Mouse (Mus musculus): ENCODE measurements at regions not wholly inside any gene's neighbourhood (a gene's known extent, or its start where the extent isn't known, plus 50 kb on each side); places are given as distances from the start of the nearest gene placed in this dataset.
"Not testable (repeated sequence)": the region's sequence is repeated elsewhere in the genome, so short reads cannot be mapped to it uniquely, and the experiment has no call there.

- no peak overlapping the region for H3K4me3 ChIP-seq (ENCODE audit: insufficient read depth, low read length)
- no peaks in the 10 kb centered on the region; the same call in 1 of the 2 replicates for H3K4me1 ChIP-seq (ENCODE audit: control insufficient read depth, insufficient read depth, low read length)
- TF ChIP-seq CTCF (IDR thresholded peaks at IDR 0.05; ENCODE audit: extremely low read depth, insufficient read depth, low read length) (no peak), POLR2A (IDR thresholded peaks at IDR 0.05; ENCODE audit: extremely low read depth, insufficient read depth, low read length) (no peak)
- no peak overlapping the region for H3K27ac ChIP-seq (ENCODE audit: insufficient read depth, low read length)
Observed at GRCm38 (mm10) chr9:86105851-86106250, 263.7 kb downstream of the Tpbg start.

GRCm38 (mm10) chr9:86109906-86110305, 267.7 kb downstream of the Tpbg start:
- no peak overlapping the region for H3K27ac ChIP-seq (ENCODE audit: insufficient read depth, low read length)
- H3K4me3 ChIP-seq (ENCODE audit: insufficient read depth, low read length): no peak overlapping the region
- H3K4me1 ChIP-seq (ENCODE audit: control insufficient read depth, insufficient read depth, low read length): no peaks in the 10 kb centered on the region
- TF ChIP-seq POLR2A (IDR thresholded peaks at IDR 0.05; ENCODE audit: extremely low read depth, insufficient read depth, low read length) (no peak), CTCF (IDR thresholded peaks at IDR 0.05; ENCODE audit: extremely low read depth, insufficient read depth, low read length) (no peak)

GRCm38 (mm10) chr9:86119370-86119769, 277.2 kb downstream of the Tpbg start:
- no peak for TF ChIP-seq POLR2A (IDR thresholded peaks at IDR 0.05; ENCODE audit: extremely low read depth, insufficient read depth, low read length)
- Histone ChIP-seq H3K4me1 (ENCODE audit: control insufficient read depth, insufficient read depth, low read length) (no peaks in the 10 kb centered on the region), H3K4me3 (ENCODE audit: insufficient read depth, low read length) (no peak overlapping the region), H3K27ac (ENCODE audit: insufficient read depth, low read length) (no peak overlapping the region)

GRCm38 (mm10) chr9:86135617-86136016, 293.4 kb downstream of the Tpbg start:
- not testable (repeated sequence) for H3K4me3 ChIP-seq (ENCODE audit: insufficient read depth, low read length); H3K4me1 ChIP-seq (ENCODE audit: control insufficient read depth, insufficient read depth, low read length); H3K27ac ChIP-seq (ENCODE audit: insufficient read depth, low read length)

- Histone ChIP-seq H3K27ac (ENCODE audit: insufficient read depth, low read length) (no peak overlapping the region), H3K4me3 (ENCODE audit: insufficient read depth, low read length) (no peak overlapping the region), H3K4me1 (ENCODE audit: control insufficient read depth, insufficient read depth, low read length) (no peaks in the 10 kb centered on the region)
- no peak for TF ChIP-seq POLR2A (IDR thresholded peaks at IDR 0.05; ENCODE audit: extremely low read depth, insufficient read depth, low read length)
- no peak for TF ChIP-seq CTCF (IDR thresholded peaks at IDR 0.05; ENCODE audit: extremely low read depth, insufficient read depth, low read length)
Observed at GRCm38 (mm10) chr9:86145903-86146302, 303.7 kb downstream of the Tpbg start.

- no peaks in the 10 kb centered on the region for H3K4me1 ChIP-seq (ENCODE audit: control insufficient read depth, insufficient read depth, low read length)
- TF ChIP-seq CTCF (IDR thresholded peaks at IDR 0.05; ENCODE audit: extremely low read depth, insufficient read depth, low read length): no peak
- no peak for TF ChIP-seq POLR2A (IDR thresholded peaks at IDR 0.05; ENCODE audit: extremely low read depth, insufficient read depth, low read length)
- H3K4me3 ChIP-seq (ENCODE audit: insufficient read depth, low read length): no peak overlapping the region
- H3K27ac ChIP-seq (ENCODE audit: insufficient read depth, low read length): no peak overlapping the region
Observed at GRCm38 (mm10) chr9:86160316-86160715, 304.4 kb downstream of the Ube2cbp start.

- Histone ChIP-seq H3K27ac (ENCODE audit: insufficient read depth, low read length) (no peak overlapping the region), H3K4me1 (ENCODE audit: control insufficient read depth, insufficient read depth, low read length) (no peaks in the 10 kb centered on the region), H3K4me3 (ENCODE audit: insufficient read depth, low read length) (no peak overlapping the region)
- no peak for TF ChIP-seq POLR2A (IDR thresholded peaks at IDR 0.05; ENCODE audit: extremely low read depth, insufficient read depth, low read length)
- no peak for TF ChIP-seq CTCF (IDR thresholded peaks at IDR 0.05; ENCODE audit: extremely low read depth, insufficient read depth, low read length)
Observed at GRCm38 (mm10) chr9:86166362-86167067, 298.2 kb downstream of the Ube2cbp start.

- TF ChIP-seq POLR2A (IDR thresholded peaks at IDR 0.05; ENCODE audit: extremely low read depth, insufficient read depth, low read length): no peak
- no peak for TF ChIP-seq CTCF (IDR thresholded peaks at IDR 0.05; ENCODE audit: extremely low read depth, insufficient read depth, low read length)
- H3K4me3 ChIP-seq (ENCODE audit: insufficient read depth, low read length): no peak overlapping the region
- no peaks in the 10 kb centered on the region for H3K4me1 ChIP-seq (ENCODE audit: control insufficient read depth, insufficient read depth, low read length)
Observed at GRCm38 (mm10) chr9:86170756-86171155, 294.0 kb downstream of the Ube2cbp start.

GRCm38 (mm10) chr9:86186751-86187747, 277.7 kb downstream of the Ube2cbp start:
- TF ChIP-seq POLR2A (IDR thresholded peaks at IDR 0.05; ENCODE audit: extremely low read depth, insufficient read depth, low read length) (no peak), CTCF (IDR thresholded peaks at IDR 0.05; ENCODE audit: extremely low read depth, insufficient read depth, low read length) (no peak)
- H3K4me3 ChIP-seq (ENCODE audit: insufficient read depth, low read length): no peak overlapping the region

More at GRCm38 (mm10) chr9:86170756-86171155, 294.0 kb downstream of the Ube2cbp start:
- H3K27ac ChIP-seq (ENCODE audit: insufficient read depth, low read length): no peak overlapping the region

GRCm38 (mm10) chr9:86188873-86189272, 275.9 kb downstream of the Ube2cbp start:
- no peak for TF ChIP-seq CTCF (IDR thresholded peaks at IDR 0.05; ENCODE audit: extremely low read depth, insufficient read depth, low read length)
- TF ChIP-seq POLR2A (IDR thresholded peaks at IDR 0.05; ENCODE audit: extremely low read depth, insufficient read depth, low read length): no peak
- no peak overlapping the region for H3K4me3 ChIP-seq (ENCODE audit: insufficient read depth, low read length)

More at GRCm38 (mm10) chr9:86186751-86187747, 277.7 kb downstream of the Ube2cbp start:
- H3K27ac ChIP-seq (ENCODE audit: insufficient read depth, low read length): no peak overlapping the region
- no peaks in the 10 kb centered on the region for H3K4me1 ChIP-seq (ENCODE audit: control insufficient read depth, insufficient read depth, low read length)

More at GRCm38 (mm10) chr9:86188873-86189272, 275.9 kb downstream of the Ube2cbp start:
- no peak overlapping the region for H3K27ac ChIP-seq (ENCODE audit: insufficient read depth, low read length)
- H3K4me1 ChIP-seq (ENCODE audit: control insufficient read depth, insufficient read depth, low read length): no peaks in the 10 kb centered on the region
